ENCODE assay signal across 19 mouse cellular contexts in the genomic region with DNA sequence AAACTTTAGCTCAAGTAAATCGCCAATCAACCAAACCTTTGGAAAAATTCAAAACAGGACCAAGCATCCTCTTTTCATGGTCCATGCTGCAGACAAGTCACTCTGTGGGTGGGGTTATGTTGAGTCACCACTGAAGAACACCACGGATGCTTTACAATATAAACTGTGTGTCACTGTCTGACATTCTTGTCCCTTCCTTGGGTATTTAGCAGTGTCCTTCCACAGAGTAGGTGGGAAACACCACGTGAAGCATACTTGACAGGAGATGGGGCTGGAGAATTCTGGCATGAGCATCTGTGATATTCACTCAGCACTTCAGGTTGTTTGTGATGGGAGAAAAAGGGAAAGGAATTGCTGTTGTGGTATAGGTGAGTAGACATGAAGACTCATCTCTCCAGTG.
"Had no signal": no experiment of that assay in that cellular context is flagged by ENCODE, and none has a peak within 500 bp of the region (broad histone marks: within the 10 kb centered on the region; RNA-seq: fewer than 3 reads in every experiment).

No protein-coding gene starts in this region.

- ATAC-seq: midbrain, embryonic 16.5 days had no signal

- H3K9me3 ChIP-seq: midbrain, embryonic 10.5 days; midbrain, embryonic 12.5 days; neural tube, embryonic 13.5 days; neural tube, embryonic 15.5 days had no signal

- H3K27me3 ChIP-seq: midbrain, embryonic 12.5 days; neural tube, embryonic 13.5 days; neural tube, embryonic 15.5 days had no signal

- H3K9ac ChIP-seq: lung, embryonic 14.5 days; midbrain, embryonic 12.5 days; neural tube, embryonic 13.5 days; neural tube, embryonic 15.5 days had no signal

- DNase-seq: lung, adult 18-20 months; lung, embryonic 14.5 days; lung, postnatal 10 days; lung, postnatal 4 days; midbrain, embryonic 14.5 days; retina, postnatal 1 day; right cerebral cortex, adult 18-20 months; right cerebral cortex, postnatal 25 days; right cerebral cortex, postnatal 4 days; spleen, adult 18-20 months; thymus, adult 18-20 months; thymus, postnatal 14 days; thymus, postnatal 36 days had no signal

- H3K36me3 ChIP-seq: midbrain, embryonic 10.5 days; midbrain, embryonic 12.5 days; neural tube, embryonic 13.5 days; neural tube, embryonic 15.5 days had no signal

- H3K4me3 ChIP-seq: midbrain, embryonic 10.5 days; midbrain, embryonic 12.5 days; myocyte; neural tube, embryonic 13.5 days; neural tube, embryonic 15.5 days had no signal

- H3K27ac ChIP-seq: midbrain, embryonic 10.5 days; midbrain, embryonic 12.5 days; neural tube, embryonic 13.5 days; neural tube, embryonic 15.5 days had no signal

- H3K4me2 ChIP-seq: lung, embryonic 14.5 days; midbrain, embryonic 12.5 days; neural tube, embryonic 13.5 days; neural tube, embryonic 15.5 days had no signal

- H3K4me1 ChIP-seq: midbrain, embryonic 10.5 days; midbrain, embryonic 12.5 days; neural tube, embryonic 13.5 days had no signal
